Mouse (Mus musculus) cerebellum, postnatal 25 days (tissue): ENCODE data around the gene Fam204a.

Experiments used
- DNase-seq, 2 experiments: peaks; one replicate each; pipeline ENCODE4 v3.0.0; 2021; ENCODE audit warnings: mixed read lengths in 2 of 2

The Fam204a gene

DNA sequence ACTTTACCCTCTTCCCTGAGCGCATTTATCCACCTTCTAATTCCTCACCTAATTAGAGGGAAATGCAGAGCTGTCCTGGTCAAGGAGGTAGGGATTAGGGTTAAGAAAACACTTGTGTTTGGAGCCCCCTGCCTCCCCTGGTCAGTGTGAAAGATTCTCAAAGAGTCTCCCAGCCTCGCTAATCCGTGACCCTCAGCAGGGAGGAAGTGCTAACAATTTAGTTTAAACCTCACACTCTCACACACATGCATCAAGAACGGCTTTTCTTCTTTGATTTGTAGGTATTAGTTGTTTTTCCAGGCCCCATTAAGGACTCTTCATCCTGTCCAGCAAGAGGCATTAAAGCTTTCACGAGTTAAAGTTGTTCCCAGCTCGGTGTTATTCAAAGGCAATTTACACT, 66.7 kb downstream of the Fam204a start:
- no peak for DNase-seq

DNA sequence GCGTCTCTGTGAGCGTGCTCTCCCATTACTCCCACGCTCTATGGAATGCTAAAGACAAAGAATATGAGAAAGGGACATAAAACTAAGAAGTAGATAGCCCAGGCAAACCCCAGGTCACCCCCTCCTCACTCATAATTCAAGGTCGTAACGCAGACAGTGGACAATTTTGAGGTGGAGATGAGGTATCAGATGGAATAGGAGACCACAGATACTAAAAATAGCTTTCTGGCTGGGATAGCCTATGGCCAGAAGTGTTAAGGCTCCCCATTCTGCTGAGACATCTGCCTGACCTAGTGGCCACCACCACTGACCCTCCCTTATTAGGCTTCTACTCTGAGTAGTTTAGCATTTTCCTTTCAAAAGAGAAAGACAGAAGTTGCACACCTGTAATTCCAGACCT, 71.2 kb downstream of the Fam204a start:
- no peak for DNase-seq

- peak in 1 of 2 experiments; percentile 6 for DNase-seq
Observed at GRCm38 (mm10) chr19:60153096-60153495, 73.4 kb downstream of the Fam204a start.

GRCm38 (mm10) chr19:60150056-60150455, 76.4 kb downstream of the Fam204a start:
- no peak for DNase-seq

GRCm38 (mm10) chr19:60149078-60149960, 77.2 kb downstream of the Fam204a start:
- DNase-seq, result no peak
